Comparison of ENCODE assay signal across 1 mouse cellular context in genomic region chr6:55145285-55145684, GRCm38 (mm10).
TF ChIP-seq lines count a peak whose summit lies in the region.

No protein-coding gene starts in this region.

TF ChIP-seq in CH12.LX, 34 proteins besides CTCF, POLR2A, EP300 and RAD21 (continued from another document):
- no peak for TF ChIP-seq PAX5 (IDR thresholded peaks at IDR 0.05; ENCODE audit: low read length)
